Mouse (Mus musculus): ENCODE measurements around the gene Ccdc88c.
"Not testable (repeated sequence)": the region's sequence is repeated elsewhere in the genome, so short reads cannot be mapped to it uniquely, and the experiment has no call there.

Gene Ccdc88c

DNA sequence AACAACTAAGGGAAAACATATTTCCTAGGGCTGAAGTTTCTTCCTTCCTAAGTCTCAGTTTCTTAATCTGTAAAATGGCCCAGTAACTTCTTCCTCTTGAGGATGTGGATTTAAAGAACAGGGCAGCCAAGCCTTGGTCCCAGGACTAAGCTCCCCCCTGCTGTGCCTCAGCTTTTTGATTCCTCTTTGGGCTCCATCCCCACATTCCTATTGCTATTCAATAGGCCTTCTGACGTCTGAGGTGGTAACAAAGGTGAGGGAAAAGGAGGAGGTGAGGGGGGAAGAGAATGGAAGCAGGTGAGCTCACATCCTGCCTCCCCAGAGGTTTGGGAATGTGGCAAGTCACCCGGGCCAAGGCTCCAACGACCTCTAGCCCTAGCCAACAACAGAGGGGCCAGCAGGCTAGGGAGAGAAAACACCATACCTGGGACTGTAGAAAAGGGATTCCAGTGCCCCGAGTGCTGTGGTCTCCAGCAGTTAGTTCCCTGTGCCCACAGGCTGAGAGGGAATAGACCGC, 12.4 kb downstream of the Ccdc88c start:
- no peak for DNase-seq

DNA sequence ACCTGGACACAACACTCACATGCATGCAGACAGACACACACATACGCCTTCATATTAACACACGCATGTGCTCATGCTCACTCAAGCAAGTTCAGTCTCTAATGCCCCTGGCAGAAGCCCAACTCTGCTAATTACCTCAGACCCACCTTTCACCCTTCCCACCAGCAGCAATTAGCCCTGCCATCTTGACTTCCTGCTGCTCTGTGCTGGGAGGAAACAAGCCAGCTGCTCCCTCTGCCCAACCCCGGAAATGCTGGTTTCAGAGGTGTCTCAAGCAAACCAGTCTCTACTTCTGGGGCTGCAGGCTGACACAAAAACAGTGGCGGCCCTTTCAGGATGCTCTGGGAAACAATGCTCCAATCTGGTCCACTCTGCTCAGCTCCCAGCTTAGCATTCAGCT, 12.9 kb downstream of the Ccdc88c start:
- DNase-seq: peak; percentile 36

DNA sequence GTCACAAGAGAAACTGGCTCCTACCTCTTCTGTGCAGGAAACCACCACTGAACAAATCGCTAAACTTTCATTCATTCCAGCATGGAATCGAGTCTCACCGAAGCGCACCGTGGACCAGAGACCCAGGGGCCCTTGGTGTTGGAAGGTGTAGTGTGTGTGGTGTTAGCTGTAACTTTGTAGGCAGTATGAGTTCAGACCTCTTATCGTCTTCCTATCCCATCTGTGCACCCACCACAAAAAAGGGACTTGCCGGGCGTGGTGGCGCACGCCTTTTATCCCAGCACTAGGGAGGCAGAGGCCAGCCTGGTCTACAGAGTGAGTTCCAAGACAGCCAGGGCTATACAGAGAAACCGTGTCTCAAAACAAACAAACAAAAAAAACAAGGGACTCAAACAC, 13.7 kb downstream of the Ccdc88c start:
- no peak for DNase-seq

DNA sequence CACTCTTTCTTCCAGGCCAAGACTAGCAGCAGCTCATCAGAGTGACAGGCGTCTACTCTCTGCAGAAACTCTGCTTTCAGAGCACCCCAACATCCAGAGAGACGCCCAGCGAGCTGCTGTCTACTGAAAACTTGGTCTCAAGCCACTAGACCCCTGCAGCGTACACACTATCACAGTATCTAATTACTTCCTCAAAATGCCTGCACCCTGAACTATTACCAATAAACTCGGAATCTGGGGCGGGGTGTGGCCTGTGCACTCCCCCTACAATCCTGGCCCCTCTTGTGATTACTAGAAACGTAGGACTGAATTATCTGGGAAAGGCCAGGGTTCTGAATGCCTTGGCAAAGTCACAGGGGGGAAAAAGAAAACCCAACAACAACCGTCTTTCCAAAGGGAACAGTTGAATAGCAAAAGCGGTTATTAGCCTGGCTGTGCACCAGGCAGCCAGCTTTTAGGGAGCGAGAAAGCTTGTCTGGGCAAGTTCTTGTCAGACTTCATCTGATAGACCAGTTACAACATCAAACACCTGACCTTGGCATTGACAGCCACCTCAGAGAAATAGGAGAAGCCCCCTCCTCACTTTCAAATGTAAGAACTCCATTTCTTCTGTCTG, 14.2 kb downstream of the Ccdc88c start:
- no peak for DNase-seq

DNA sequence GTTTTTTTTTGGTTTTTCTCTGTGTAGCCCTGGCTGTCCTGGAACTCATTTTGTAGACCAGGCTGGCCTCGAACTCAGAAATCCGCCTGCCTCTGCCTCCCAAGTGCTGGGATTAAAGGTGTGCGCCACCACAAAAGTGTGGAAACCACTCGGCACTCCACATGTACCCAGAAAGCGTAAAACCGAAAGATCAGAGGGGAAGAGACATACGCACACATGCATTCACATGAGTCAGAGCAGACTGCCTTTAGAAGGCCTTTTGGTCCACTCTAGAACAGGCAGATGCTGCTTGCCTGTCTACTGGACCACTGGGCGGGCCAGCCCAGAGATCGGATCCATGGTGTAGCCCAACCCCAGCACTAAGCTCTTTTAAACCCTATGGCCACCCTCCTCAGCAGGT, 15.2 kb downstream of the Ccdc88c start:
- DNase-seq: not testable (repeated sequence)

DNA sequence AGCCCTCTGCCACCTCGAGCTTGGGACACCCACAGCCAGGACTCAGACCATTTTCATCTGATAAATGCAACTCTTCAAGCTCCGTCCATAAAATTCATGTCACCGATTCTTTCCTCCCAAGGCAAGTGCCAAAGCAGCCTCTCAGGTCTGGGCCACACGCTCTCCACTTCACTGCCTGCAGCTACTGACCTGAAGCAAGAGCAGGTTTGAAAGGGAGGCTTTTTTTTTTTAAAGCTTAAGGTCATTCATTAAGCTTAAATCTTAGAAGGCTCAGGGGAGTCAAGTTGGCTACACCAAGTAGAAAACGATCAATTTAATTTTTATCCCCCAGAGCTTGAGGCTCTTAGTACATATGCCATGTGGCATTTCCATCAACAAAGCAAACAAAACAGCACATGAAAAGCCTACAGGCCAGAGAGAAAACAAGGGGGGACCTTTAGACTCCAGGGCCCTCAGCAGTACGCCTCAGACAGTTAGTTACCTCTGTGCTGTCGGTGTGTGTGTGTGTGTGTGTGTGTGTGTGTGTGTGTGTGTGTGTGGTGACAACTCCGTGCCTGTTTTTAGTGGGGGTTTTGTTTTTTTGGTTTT, 15.7 kb downstream of the Ccdc88c start:
- DNase-seq: peak; percentile 56

DNA sequence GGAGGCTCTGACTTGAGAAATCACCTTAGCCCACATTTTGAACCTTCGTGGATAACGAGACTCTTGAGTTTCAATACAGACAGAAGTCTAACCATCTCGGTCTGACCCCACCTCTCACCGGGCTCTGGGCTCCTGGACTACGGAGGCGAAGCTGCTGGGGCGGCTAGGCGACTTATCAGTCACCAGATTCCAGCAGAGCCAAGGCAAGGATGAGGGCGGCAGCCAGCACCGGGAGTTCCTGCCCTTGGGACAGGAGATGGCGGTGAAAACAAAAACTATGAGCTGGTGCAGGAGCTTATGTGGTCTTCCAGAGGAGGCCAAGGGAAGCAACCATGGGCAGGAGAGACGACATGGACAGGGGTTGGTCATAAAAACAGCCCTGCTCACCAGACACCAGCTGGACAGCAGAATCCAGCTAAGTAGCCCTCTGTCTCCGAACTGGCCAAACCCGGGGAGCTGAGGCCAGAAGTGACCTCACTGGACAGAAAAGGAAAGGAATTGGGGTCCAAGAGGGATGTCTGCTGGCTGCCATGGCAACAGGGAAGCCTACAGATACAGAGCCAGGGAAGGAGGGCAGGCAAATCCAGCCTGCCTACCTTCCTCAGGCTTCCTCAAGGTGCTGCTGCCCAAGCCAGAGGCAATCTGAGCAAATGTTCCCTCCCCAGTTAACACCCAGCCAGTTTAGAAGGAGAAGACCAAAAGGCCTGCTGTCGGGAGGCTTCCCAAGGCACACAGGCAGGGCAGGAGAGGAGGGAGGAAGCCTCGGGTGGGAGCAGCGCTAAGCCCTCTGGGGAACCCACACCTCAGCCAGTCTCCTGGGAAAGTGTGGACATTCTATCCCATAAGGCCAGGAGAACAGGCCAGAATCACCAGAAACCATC, 16.4 kb downstream of the Ccdc88c start:
- DNase-seq: no peak

DNA sequence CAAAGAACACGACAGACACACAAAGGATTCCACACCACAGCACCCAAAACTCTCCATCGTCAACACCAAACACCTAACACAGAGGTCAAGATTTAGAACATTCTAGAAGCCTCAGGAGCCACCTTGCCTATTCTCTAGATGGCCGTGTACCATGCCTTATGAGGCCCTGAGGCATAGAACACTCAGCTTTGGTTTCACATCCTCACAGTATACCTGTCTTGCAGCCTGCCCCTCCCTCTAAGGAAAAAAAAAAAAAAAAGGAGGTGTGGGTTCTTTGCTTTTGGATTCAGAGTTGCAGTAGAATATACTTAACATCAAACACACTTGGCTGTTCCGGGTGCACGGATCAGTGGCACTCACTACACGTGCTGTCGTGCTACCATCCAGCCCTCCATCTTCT, 17.8 kb downstream of the Ccdc88c start:
- no peak for DNase-seq

DNA sequence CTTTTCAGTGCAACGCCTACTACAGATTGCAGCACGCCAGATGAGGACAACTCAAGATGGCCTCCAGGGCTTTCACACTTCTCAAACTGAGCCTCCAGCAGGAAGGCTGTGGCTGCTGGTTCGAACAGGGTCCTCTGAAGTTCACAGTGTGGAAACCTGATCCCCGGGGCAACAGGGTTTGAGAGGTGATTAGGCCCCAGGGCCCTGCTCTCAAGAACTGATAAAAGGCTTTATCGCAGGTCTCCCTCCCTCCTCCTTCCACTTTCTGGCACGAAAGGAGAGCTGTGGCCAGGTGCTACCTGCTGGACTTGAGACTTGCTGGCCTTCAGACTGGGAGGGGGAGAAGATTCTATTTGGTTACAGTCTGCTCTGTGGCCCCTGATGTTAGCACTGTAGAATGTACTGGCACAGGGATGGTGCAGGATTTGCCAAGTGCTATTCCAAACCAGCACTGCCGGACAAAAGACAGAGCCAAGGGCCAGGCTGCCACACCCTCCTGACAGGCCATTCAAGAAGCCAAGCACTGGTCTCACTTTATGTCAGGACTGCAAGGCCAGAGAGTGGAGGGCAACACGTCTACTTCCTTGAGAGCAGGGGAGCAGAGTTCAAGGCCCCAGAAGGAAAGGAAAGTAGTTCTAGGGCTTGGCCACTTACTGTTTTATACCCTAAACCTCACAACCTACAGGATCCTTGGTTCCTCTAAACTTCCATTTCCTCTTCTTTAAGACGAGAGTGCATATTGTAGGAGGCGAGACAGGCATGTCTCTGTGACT, 18.5 kb downstream of the Ccdc88c start:
- peak; percentile 70 for DNase-seq

DNA sequence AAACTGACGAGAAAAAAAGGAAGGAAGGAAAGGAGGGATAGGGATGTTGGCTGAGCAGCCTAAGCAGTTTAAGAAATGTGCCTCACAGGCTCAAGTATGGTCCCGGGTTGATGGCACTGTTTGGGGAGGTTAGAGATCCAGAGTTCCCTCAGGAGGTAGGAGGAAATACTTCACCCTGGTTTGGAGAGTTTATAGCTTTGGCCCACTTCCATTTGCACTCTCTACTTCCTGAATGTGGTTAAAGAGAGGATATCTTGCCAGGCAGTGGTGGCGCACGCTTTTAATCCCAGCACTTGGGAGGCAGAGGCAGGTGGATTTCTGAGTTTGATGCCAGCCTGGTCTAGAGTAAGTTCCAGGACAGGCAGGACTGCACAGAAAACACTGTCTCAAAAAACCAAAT, 19.6 kb downstream of the Ccdc88c start:
- no peak for DNase-seq

DNA sequence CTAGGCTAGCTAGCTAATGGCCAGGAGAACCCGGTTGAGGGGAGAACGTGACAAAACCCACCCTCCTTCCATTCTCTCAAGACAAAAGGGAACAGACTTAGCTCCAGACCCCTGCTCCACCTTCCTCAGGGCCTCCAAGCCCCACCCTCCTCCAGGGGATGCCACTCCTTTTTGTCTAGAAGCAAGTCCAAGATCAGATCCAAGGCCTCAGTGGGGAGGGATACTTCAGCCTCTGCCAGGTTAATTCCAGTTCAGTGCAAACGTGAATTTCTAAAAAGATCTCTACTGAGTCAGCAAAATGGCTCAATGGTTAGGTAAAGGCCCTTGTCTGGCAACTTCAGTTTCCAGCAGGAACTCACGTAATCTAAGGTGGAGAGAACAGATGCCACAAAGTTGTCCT, 20.2 kb downstream of the Ccdc88c start:
- DNase-seq: peak; percentile 30

DNA sequence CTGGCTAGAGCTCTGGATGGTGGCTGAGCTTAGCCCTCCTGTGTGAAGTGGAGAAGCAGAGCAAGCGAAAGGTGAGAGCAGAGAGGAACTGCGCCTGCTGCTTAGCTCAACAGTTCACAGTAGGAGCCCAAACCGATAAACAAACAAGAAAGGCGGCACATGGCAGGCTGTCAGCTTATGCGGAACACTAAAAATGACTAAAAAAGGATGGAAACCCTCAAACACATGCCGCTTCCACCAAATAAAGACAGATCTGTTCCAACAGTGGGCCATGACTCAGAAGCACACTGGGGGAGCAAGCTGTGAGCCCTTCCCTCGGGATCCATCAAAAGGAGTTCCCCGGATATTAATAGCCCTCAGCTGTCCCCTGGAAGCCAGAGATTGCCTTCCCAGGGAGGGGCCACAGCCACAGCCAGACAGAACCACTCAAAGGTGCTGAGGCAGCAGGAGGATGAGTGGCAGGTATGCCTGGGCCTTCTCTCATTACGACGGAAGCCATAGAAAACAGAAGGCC, 20.8 kb downstream of the Ccdc88c start:
- no peak for DNase-seq

DNA sequence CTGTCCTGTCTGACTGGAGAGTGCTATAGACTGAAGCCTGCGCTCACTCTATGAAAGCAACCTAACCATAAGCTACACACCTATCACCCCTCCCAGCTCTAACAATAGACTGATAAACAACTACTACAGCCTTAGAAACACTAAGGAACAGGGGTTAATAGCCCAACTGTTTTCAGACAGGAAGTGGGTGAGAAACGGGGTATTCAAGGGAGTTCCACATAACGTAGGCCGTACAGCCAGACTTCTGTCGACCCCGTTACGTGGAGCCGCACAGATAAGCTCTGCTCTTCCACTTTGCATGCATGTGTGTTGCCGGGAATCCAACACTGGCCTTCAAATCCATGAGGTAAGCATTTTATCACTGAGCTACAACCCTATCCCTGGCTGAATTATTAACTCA, 21.4 kb downstream of the Ccdc88c start:
- no peak for DNase-seq

DNA sequence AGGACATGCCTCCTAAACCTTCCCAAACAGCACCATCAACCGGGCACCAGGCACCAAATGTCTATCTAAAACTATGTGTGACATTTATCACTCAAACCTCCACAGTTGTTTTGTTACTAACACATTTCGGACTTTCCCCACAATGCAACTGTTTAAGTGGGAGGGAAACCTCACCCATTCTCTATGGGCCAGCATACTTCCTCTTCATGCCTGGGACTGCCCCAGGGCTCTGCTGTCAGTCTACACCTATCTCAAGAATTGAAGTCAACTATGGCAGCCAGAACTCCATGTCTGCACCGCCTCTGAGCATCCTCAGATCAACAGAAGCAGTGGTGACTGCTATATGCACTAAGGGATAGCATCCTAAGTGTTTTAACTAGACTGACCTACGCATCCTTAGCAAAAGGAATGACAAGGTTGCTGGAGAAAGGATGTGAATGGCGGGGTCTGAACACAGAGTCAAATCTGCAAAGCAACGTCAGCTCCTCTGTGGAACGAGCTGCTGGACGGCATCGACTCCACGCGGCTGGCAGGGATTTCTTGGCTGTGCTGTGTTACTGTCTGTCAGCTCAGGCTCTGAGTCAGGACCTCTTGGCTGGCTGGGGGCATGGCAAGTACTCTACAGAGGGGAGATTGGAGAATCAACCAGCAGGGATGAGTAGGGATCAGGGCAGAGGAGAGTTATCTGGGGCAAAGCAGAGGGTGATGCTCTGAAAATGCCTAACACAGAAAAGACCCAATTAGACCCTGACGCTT, 23.0 kb downstream of the Ccdc88c start:
- no peak for DNase-seq

DNA sequence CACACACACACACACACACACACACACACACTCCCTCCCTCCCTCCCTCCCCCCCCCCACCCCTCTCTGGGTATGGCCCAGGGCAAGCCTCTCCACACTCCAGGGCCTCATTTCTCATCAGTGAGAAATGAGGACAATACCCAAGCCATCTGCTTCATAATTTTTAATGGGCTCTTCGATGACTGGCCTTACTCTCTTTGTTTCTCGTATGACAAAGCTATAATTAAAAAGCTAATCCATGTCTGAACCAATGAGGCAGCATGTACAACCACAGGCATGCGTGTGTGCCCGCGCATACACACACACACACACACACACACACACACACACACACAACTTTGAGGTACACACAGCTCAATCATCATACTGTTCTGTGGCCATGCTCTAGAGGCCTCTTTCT, 23.9 kb downstream of the Ccdc88c start:
- DNase-seq: no peak

DNA sequence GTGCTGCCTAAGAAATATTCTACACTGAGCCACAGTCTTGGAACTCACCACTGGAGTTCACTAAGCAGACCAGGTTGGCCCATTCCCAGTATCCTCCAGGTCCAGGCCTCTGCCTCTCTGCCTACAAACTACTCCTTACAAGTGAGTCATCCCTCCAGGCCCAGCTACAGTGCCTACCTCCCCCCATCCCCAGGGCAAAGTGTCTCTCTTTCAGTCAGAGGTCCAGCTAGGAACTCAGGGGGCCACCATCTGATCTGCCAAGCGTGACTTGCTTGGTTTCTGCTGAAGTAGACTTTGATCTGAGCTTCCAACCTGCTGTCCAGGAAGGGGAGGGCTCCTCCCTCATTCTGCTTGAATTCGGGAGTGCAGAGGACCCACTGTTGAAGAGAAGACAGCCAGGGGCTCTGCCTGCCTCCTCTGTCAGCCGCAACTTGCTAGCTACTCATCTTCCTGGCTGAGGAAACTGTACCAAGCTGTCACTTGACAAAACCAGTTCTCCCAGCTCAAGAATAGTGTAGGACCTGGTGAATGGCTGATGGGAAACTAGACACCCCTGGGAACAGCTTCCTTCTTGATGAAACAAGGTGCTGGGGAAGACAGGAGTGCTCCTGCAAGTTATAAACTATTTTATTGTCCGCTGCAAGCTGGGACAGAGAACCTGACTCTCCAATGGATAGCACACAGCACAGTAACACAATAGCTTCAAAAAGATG, 25.9 kb downstream of the Ccdc88c start:
- DNase-seq: peak; percentile 93

DNA sequence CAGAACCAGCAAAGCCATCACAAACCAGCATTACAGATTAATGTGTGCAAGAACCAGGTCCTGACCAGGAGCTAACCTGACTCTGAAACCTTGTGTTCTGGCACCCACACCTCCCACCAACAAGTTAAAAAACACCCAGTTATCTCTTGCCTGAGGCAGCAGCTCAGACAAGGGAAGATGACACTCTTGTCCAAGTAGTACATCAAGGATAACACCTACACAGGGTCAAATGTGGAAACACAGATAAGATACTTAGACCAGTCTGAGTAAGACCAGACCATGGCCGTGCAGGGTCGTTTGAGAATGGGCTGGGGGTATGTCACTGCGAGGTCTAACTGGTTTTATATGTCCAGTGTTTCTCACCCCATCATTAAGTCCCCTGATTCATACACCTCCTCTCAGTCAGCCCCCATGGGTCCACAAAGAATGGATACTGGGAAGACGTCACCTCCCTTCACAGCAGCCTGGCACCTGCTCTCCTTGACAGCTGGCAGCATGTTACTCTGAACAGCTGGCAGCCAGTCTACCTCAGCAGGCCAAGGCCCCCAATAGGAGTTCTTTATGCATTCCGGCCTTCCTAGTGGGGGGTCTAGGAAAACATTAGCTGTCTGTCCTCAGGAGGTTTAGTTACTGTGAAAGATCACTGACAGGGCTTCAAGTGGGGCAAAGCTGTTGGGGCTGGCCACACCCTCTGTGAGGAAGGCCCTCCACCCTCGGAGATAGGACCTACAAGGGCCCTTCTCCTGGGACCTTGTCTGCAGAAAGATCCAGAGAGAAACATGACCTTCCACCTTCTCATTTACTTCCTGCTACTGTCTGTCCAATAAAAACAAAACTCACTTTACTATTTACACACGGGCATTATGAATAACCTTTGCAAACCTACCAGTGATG, 29.5 kb downstream of the Ccdc88c start:
- peak; percentile 47 for DNase-seq

DNA sequence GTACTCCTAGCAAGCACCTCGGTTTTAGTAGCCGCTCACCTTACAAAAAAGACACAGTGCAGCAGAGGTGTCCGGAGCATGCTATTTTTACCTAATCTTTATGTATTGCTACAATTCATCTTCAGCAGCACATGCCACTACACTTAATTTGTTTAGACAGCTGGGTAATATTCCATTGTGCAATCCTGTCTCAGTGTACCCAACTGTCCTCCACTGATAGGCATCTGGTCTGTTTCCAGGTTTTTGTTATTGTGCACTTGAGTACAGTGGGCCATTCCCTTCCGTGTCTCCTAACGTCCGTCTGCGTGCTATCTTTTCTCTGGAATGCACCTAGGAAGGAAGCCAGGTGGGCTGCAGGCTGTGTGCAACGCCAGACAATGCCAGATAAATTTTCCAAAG, 30.3 kb downstream of the Ccdc88c start:
- DNase-seq: no peak

DNA sequence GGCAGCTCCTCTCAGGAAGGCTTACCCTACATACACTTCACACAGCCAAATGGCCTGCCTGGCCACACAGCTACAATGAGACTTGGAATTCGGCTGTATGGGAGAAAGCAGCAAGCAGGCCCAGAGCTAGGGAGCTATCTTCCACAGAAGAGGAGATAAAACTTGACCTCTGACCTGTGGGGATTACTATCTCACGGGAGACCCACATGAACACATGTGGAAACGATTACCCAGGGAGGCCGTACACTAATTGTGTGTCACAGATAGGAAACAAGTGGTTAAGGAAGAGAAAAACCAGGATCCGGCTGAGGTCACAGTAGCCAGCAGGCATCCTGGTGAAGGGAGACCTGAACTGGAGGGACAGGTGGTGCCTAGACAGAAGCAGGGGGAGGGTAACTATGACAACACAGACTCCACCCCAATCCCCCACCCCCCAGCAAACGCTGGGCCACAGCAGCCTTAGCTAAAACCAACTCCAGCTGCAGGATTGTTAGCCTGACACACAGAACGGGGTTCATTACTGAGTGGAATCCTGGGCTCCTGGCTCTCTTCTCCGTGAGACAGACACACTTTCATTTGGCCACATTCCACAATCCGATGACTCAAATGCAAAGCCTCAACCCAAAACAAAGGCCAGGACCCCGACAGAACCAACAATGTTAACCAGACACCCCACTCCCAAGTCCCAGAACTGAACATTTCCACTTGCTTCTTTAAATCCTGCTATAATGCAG, 30.9 kb downstream of the Ccdc88c start:
- DNase-seq: no peak

Data from kidney, adult 9 months (tissue).